Mouse (Mus musculus) frontal cortex, postnatal 36 days (tissue): ENCODE measurements at regions not wholly inside any gene's neighbourhood (a gene's known extent, or its start where the extent isn't known, plus 50 kb on each side); places are given as distances from the start of the nearest gene placed in this dataset.
"Not testable (repeated sequence)": the region's sequence is repeated elsewhere in the genome, so short reads cannot be mapped to it uniquely, and the experiment has no call there.

Source experiments
- DNase-seq, 2 experiments: peaks; one replicate each; pipeline ENCODE4 v3.0.0; 2022; ENCODE audit warnings: low spot score in 2 of 2

- no peak for DNase-seq
These were observed 209.5 kb downstream of the Tbl1xr1 start for GRCm38 (mm10) chr3:22285904-22286303.

- DNase-seq: no peak
These were observed 217.0 kb downstream of the Tbl1xr1 start for GRCm38 (mm10) chr3:22293466-22293865.

GRCm38 (mm10) chr3:22294081-22294480 lies 217.6 kb downstream of the Tbl1xr1 start:
- not testable (repeated sequence) for DNase-seq

- not testable (repeated sequence) for DNase-seq
These were observed 220.5 kb downstream of the Tbl1xr1 start for GRCm38 (mm10) chr3:22296925-22297324.

GRCm38 (mm10) chr3:22297831-22298230 lies 221.4 kb downstream of the Tbl1xr1 start:
- not testable (repeated sequence) for DNase-seq

- DNase-seq: no peak
These were observed 224.1 kb downstream of the Tbl1xr1 start for GRCm38 (mm10) chr3:22300553-22300952.

- DNase-seq: no peak
These were observed 225.6 kb downstream of the Tbl1xr1 start for GRCm38 (mm10) chr3:22301991-22302517.

- no peak for DNase-seq
These were observed 227.7 kb downstream of the Tbl1xr1 start for GRCm38 (mm10) chr3:22304145-22304544.

- no peak for DNase-seq
These were observed 230.2 kb downstream of the Tbl1xr1 start for GRCm38 (mm10) chr3:22306624-22307023.

GRCm38 (mm10) chr3:22308962-22309361 lies 232.5 kb downstream of the Tbl1xr1 start:
- peak; percentile 53 to 82 for DNase-seq

- no peak for DNase-seq
These were observed 240.2 kb downstream of the Tbl1xr1 start for GRCm38 (mm10) chr3:22316466-22317185.

GRCm38 (mm10) chr3:22320425-22320824 lies 244.0 kb downstream of the Tbl1xr1 start:
- DNase-seq: not testable (repeated sequence)

GRCm38 (mm10) chr3:22331240-22331639 lies 254.8 kb downstream of the Tbl1xr1 start:
- DNase-seq: no peak
